ENCODE assay signal across 8 mouse cellular contexts in genomic region chr2:51148065-51148407, GRCm38 (mm10). TPM values are rescaled to one million over a fixed set of nuclear protein-coding genes. Genes with fewer than 3 reads are reported as not detected.
DNase-seq lines count a peak whose midpoint lies in the region; ATAC-seq and TF ChIP-seq lines count a peak whose summit lies in the region.

No protein-coding gene starts in this region.

- H3K4me3 ChIP-seq in kidney, embryonic 15.5 days (replicated peaks): peak overlapping the region; percentile 82
- peak overlapping the region; percentile 91 for H3K4me3 ChIP-seq in bone marrow macrophage, adult 2 months (ENCODE audit: insufficient read depth, low read length)
- peak overlapping the region; percentile 80 for H3K4me3 ChIP-seq in hindbrain, embryonic 11.5 days (ENCODE audit: low read depth, low read length)
- peak overlapping the region; percentile 97 for H3K4me3 ChIP-seq in midbrain, embryonic 12.5 days

- peak overlapping the region; percentile 78 for H3K4me2 ChIP-seq in kidney, embryonic 15.5 days
- H3K4me2 ChIP-seq in hindbrain, embryonic 11.5 days (replicated peaks; ENCODE audit: low read depth, low read length): peak overlapping the region; percentile 69
- peak overlapping the region; percentile 72 for H3K4me2 ChIP-seq in midbrain, embryonic 12.5 days (replicated peaks)

- H3K4me1 ChIP-seq in kidney, embryonic 15.5 days: peaks cover 28% of the 10 kb centered on the region
- H3K4me1 ChIP-seq in bone marrow macrophage, adult 2 months (ENCODE audit: control insufficient read depth, insufficient read depth, low read length): peaks cover 16% of the 10 kb centered on the region
- peaks cover 3% of the 10 kb centered on the region; the same call in 1 of the 2 replicates for H3K4me1 ChIP-seq in hindbrain, embryonic 11.5 days (replicated peaks; ENCODE audit: control insufficient read depth, insufficient read depth, low read length)
- peaks cover 22% of the 10 kb centered on the region for H3K4me1 ChIP-seq in midbrain, embryonic 12.5 days

- H3K9me3 ChIP-seq in kidney, embryonic 15.5 days (replicated peaks): no peaks in the 10 kb centered on the region
- no peaks in the 10 kb centered on the region for H3K9me3 ChIP-seq in hindbrain, embryonic 11.5 days (ENCODE audit: control insufficient read depth, low read length)
- no peaks in the 10 kb centered on the region for H3K9me3 ChIP-seq in midbrain, embryonic 12.5 days

- no peak for TF ChIP-seq POLR2A in bone marrow macrophage, adult 2 months (IDR thresholded peaks at IDR 0.05; ENCODE audit: borderline replicate concordance, low read depth, low read length)

- peak; percentile 5; the same call in 1 of the 2 replicates for TF ChIP-seq CTCF in bone marrow macrophage, adult 2 months (IDR thresholded peaks at IDR 0.05; ENCODE audit: low read depth, low read length)

- under 1% methylated on average over 20 of the region's 20 CpGs for WGBS in kidney, embryonic 15.5 days
- under 1% methylated on average over 20 of the region's 20 CpGs for WGBS in hindbrain, embryonic 11.5 days
- WGBS in midbrain, embryonic 12.5 days: under 1% methylated on average over 20 of the region's 20 CpGs

- DNase-seq in kidney, adult 11 months: no peak
- no peak for DNase-seq in hindbrain, embryonic 11.5 days (ENCODE audit: low spot score)
- no peak for DNase-seq in thymus, postnatal 14 days
- no peak for DNase-seq in cerebellum, postnatal 10 days
- no peak for DNase-seq in urinary bladder, adult 18-20 months (ENCODE audit: low spot score in 2 of 2)

- H3K9ac ChIP-seq in kidney, embryonic 15.5 days: peak overlapping the region; percentile 75
- peak overlapping the region; percentile 94 for H3K9ac ChIP-seq in hindbrain, embryonic 11.5 days (ENCODE audit: low read depth, low read length)
- H3K9ac ChIP-seq in midbrain, embryonic 12.5 days (replicated peaks): peak overlapping the region; percentile 99

- H3K27ac ChIP-seq in kidney, embryonic 15.5 days: peak overlapping the region; percentile 89
- H3K27ac ChIP-seq in bone marrow macrophage, adult 2 months (ENCODE audit: insufficient read depth, low read depth, low read length): peak overlapping the region; percentile 3; the same call in 1 of the 2 replicates
- H3K27ac ChIP-seq in hindbrain, embryonic 11.5 days (ENCODE audit: low read depth, low read length): peak overlapping the region; percentile 93
- peak overlapping the region; percentile 95 for H3K27ac ChIP-seq in midbrain, embryonic 12.5 days (replicated peaks)

- H3K36me3 ChIP-seq in kidney, embryonic 15.5 days: no peaks in the 10 kb centered on the region
- 0 out of 2 replicates have a peak, but pooled peaks cover 3% of the 10 kb centered on the region for H3K36me3 ChIP-seq in hindbrain, embryonic 11.5 days (ENCODE audit: control insufficient read depth, insufficient read depth, low read length)
- peaks cover 7% of the 10 kb centered on the region; the same call in 1 of the 2 replicates for H3K36me3 ChIP-seq in midbrain, embryonic 12.5 days

- ATAC-seq in kidney, embryonic 15.5 days (replicated peaks; ENCODE audit: low FRiP score): peak; percentile 21
- no peak; the same call in none of the 2 replicates for ATAC-seq in hindbrain, embryonic 11.5 days (ENCODE audit: low FRiP score)
- ATAC-seq in midbrain, embryonic 12.5 days (ENCODE audit: low FRiP score, low read depth): peak; percentile 16

- H3K27me3 ChIP-seq in kidney, embryonic 15.5 days: no peaks in the 10 kb centered on the region
- H3K27me3 ChIP-seq in hindbrain, embryonic 11.5 days (ENCODE audit: control insufficient read depth, insufficient read depth, low read length): no peaks in the 10 kb centered on the region
- no peaks in the 10 kb centered on the region for H3K27me3 ChIP-seq in midbrain, embryonic 12.5 days

RNA-seq across cellular contexts. Expression of gene Rnd3, which starts 0.9 kb away (rescaled TPM):
- 41.6 and 43.5 TPM in 2 replicates for polyA plus RNA-seq in kidney, embryonic 15.5 days (2015; fragmentation: Nextera tagmentation; extraction: Ambion mirVana)
- 48.5 and 53.1 TPM in 2 replicates for polyA plus RNA-seq in bone marrow macrophage, adult 2 months (2012; ENCODE audit: insufficient read depth, insufficient read length, missing spikeins)
- polyA plus RNA-seq in hindbrain, embryonic 11.5 days (2014; fragmentation: Nextera tagmentation; extraction: Ambion mirVana): 357 and 383 TPM in 2 replicates
- 352 and 366 TPM in 2 replicates for polyA plus RNA-seq in midbrain, embryonic 12.5 days (2016; fragmentation: Nextera tagmentation; extraction: Ambion mirVana)

Comparison
In these comparisons a context has a peak if more than half of its experiments do, and no peak if none do; other contexts are left out.
1. H3K27ac ChIP-seq: peak in every context shown above with its lines; median percentile 95 in midbrain, embryonic 12.5 days; 93 in hindbrain, embryonic 11.5 days; 89 in kidney, embryonic 15.5 days; 3 in bone marrow macrophage, adult 2 months.